10 mouse cellular contexts compared by ENCODE assay signal in the genomic region with DNA sequence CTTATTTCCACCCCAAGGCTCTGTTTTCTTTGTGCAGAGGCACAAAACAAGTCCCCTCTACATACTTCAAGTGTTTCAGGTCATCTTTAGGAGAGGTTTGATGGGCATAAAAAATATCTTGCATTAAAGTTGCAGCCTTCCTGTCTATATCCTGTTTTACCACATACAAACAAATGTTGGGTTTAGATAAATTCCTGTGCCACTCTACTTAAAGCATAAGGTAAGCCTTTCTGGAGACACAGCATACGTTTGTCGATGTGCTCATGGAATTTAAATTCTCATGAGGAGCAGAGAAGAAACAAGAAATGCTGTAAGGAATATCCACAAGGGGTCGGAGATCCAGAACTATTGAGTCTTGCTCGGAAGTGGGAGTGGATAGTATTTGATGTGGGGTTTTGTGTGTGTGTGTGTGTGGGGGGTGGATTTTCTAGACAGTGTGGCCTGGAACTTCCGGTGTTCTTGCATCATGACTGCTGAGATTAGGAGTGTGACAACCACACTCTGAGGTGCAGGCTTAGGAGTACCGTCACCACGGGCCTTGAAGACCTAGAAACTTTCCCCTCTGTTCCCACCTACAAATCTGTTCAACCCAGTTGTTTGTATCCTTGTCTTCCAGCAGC. TPM values are rescaled to one million over a fixed set of nuclear protein-coding genes. Genes with fewer than 3 reads are reported as not detected.
DNase-seq lines count a peak whose midpoint lies in the region; ATAC-seq and TF ChIP-seq lines count a peak whose summit lies in the region.
"Had no signal": no experiment of that assay in that cellular context is flagged by ENCODE, and none has a peak within 500 bp of the region (broad histone marks: within the 10 kb centered on the region; RNA-seq: fewer than 3 reads in every experiment).

No protein-coding gene starts in this region.

- 72% methylated on average over 7 of the region's 7 CpGs for WGBS in heart, embryonic 16.5 days
- 79% methylated on average over 7 of the region's 7 CpGs for WGBS in intestine, embryonic 15.5 days
- WGBS in midbrain, postnatal 0 days: 87% methylated on average over 7 of the region's 7 CpGs

- H3K4me1 ChIP-seq in heart, embryonic 16.5 days (ENCODE audit: control insufficient read depth, insufficient read depth, low read length): peaks cover 13% of the 10 kb centered on the region
- peaks cover 4% of the 10 kb centered on the region for H3K4me1 ChIP-seq in brown adipose tissue, adult 24 weeks (ENCODE audit: control insufficient read depth, insufficient read depth, insufficient read length, low read length)
- H3K4me1 ChIP-seq in intestine, embryonic 15.5 days (replicated peaks): 0 out of 2 replicates have a peak, but pooled peaks cover 8% of the 10 kb centered on the region
- peaks cover 6% of the 10 kb centered on the region; the same call in 1 of the 2 replicates for H3K4me1 ChIP-seq in midbrain, postnatal 0 days (ENCODE audit: insufficient read depth, low read length)

- TF ChIP-seq CTCF in midbrain, postnatal 0 days (IDR thresholded peaks at IDR 0.05): no peak

- no peak for DNase-seq in heart, postnatal 10 days
- no peak for DNase-seq in midbrain, postnatal 0 days (ENCODE audit: low spot score)
- no peak for DNase-seq in ovary, postnatal 10 days (ENCODE audit: low spot score)
- no peak for DNase-seq in left cerebral cortex, adult 11 months (ENCODE audit: low spot score)
- no peak for DNase-seq in urinary bladder, postnatal 36 days (ENCODE audit: low spot score in 2 of 2)

- H3K27ac ChIP-seq in heart, embryonic 16.5 days (ENCODE audit: low read length): no peak overlapping the region
- no peak overlapping the region for H3K27ac ChIP-seq in brown adipose tissue, adult 24 weeks (replicated peaks; ENCODE audit: low read depth, low read length)
- H3K27ac ChIP-seq in intestine, embryonic 15.5 days: no peak overlapping the region
- H3K27ac ChIP-seq in midbrain, postnatal 0 days (ENCODE audit: low read depth, low read length): no peak overlapping the region

- ATAC-seq in heart, embryonic 16.5 days (replicated peaks; ENCODE audit: extremely low read depth, insufficient read depth, low FRiP score): no peak
- ATAC-seq in intestine, embryonic 15.5 days: no peak
- no peak for ATAC-seq in midbrain, postnatal 0 days (ENCODE audit: low FRiP score)
- ATAC-seq: Patski had no signal

- intact Hi-C loops in heart, postnatal 10 days (cut with DNase I): no loop called here

- H3K9me3 ChIP-seq in heart, embryonic 16.5 days (replicated peaks; ENCODE audit: control insufficient read depth, low read length): no peaks in the 10 kb centered on the region
- H3K9me3 ChIP-seq in intestine, embryonic 15.5 days: no peaks in the 10 kb centered on the region
- no peaks in the 10 kb centered on the region for H3K9me3 ChIP-seq in midbrain, postnatal 0 days (ENCODE audit: low read length)

- H3K9ac ChIP-seq in heart, embryonic 16.5 days (ENCODE audit: low read length): no peak overlapping the region
- H3K9ac ChIP-seq in intestine, embryonic 15.5 days: no peak overlapping the region
- no peak overlapping the region for H3K9ac ChIP-seq in midbrain, postnatal 0 days (replicated peaks; ENCODE audit: low read length, poor library complexity, severe bottlenecking)

- peaks cover 4% of the 10 kb centered on the region; the same call in 1 of the 2 replicates for H3K36me3 ChIP-seq in heart, embryonic 16.5 days (ENCODE audit: control insufficient read depth, insufficient read depth)
- H3K36me3 ChIP-seq in intestine, embryonic 15.5 days: peaks cover 4% of the 10 kb centered on the region; the same call in 1 of the 2 replicates
- peaks cover 8% of the 10 kb centered on the region for H3K36me3 ChIP-seq in midbrain, postnatal 0 days (ENCODE audit: insufficient read depth, low read length)

- H3K27me3 ChIP-seq in heart, embryonic 16.5 days (ENCODE audit: control insufficient read depth, insufficient read depth, low read length): no peaks in the 10 kb centered on the region
- H3K27me3 ChIP-seq in intestine, embryonic 15.5 days (replicated peaks): no peaks in the 10 kb centered on the region
- no peaks in the 10 kb centered on the region for H3K27me3 ChIP-seq in midbrain, postnatal 0 days (ENCODE audit: insufficient read depth, low read length)
- H3K27me3 ChIP-seq: Patski had no signal

- H3K4me2 ChIP-seq in heart, embryonic 16.5 days (ENCODE audit: low read depth, low read length): peak overlapping the region; percentile 69
- peak overlapping the region; percentile 67 for H3K4me2 ChIP-seq in intestine, embryonic 15.5 days (replicated peaks)
- H3K4me2 ChIP-seq in midbrain, postnatal 0 days (ENCODE audit: low read depth, low read length, poor library complexity, severe bottlenecking): peak overlapping the region; percentile 64

- peak overlapping the region; percentile 49 for H3K4me3 ChIP-seq in heart, embryonic 16.5 days (ENCODE audit: low read length)
- peak overlapping the region; percentile 17; the same call in 1 of the 2 replicates for H3K4me3 ChIP-seq in brown adipose tissue, adult 24 weeks (ENCODE audit: insufficient read depth, low read depth, low read length)
- H3K4me3 ChIP-seq in intestine, embryonic 15.5 days (replicated peaks): peak overlapping the region; percentile 30
- H3K4me3 ChIP-seq in midbrain, postnatal 0 days (ENCODE audit: low read depth, low read length): peak overlapping the region; percentile 34; the same call in 1 of the 2 replicates

RNA-seq across cellular contexts. Expression of gene Lysmd1, which starts 1.7 kb away (rescaled TPM):
- 9.7 and 11.3 TPM in 2 replicates for polyA plus RNA-seq in heart, embryonic 16.5 days (2015; fragmentation: Nextera tagmentation; extraction: Ambion mirVana)
- total RNA-seq in heart, postnatal 10 days (2021): 1 to 10 TPM; 8.0 to 8.6 TPM
- polyA plus RNA-seq in brown adipose tissue, adult 24 weeks (2012; ENCODE audit: insufficient read depth, insufficient read length, missing spikeins): 7.3 and 7.6 TPM in 2 replicates
- 10.3 and 10.7 TPM in 2 replicates for polyA plus RNA-seq in intestine, embryonic 15.5 days (2015; fragmentation: Nextera tagmentation; extraction: Ambion mirVana)
- 35.3 and 42.2 TPM in 2 replicates for total RNA-seq in midbrain, postnatal 0 days (2014; rRNA removed)
- 50.9 and 51.9 TPM in 2 replicates for polyA plus RNA-seq in midbrain, postnatal 0 days (2015; fragmentation: Nextera tagmentation; extraction: Ambion mirVana)

RNA-seq across cellular contexts. Expression of gene Scnm1, which starts 1.7 kb away (rescaled TPM):
- polyA plus RNA-seq in heart, embryonic 16.5 days (2015; fragmentation: Nextera tagmentation; extraction: Ambion mirVana): 54.1 and 59.2 TPM in 2 replicates
- 10 to 100 TPM; 28.9 to 34.9 TPM for total RNA-seq in heart, postnatal 10 days (2021)
- polyA plus RNA-seq in brown adipose tissue, adult 24 weeks (2012; ENCODE audit: insufficient read depth, insufficient read length, missing spikeins): 34.7 and 62.1 TPM in 2 replicates
- polyA plus RNA-seq in intestine, embryonic 15.5 days (2015; fragmentation: Nextera tagmentation; extraction: Ambion mirVana): 57.0 and 62.3 TPM in 2 replicates
- total RNA-seq in midbrain, postnatal 0 days (2014; rRNA removed): 47.6 and 60.4 TPM in 2 replicates
- polyA plus RNA-seq in midbrain, postnatal 0 days (2015; fragmentation: Nextera tagmentation; extraction: Ambion mirVana): 69.6 and 82.7 TPM in 2 replicates

RNA-seq across cellular contexts. Expression of gene Tnfaip8l2, which starts 6.6 kb away (rescaled TPM):
- 3.9 and 4.4 TPM in 2 replicates for polyA plus RNA-seq in heart, embryonic 16.5 days (2015; fragmentation: Nextera tagmentation; extraction: Ambion mirVana)
- 1 to 10 TPM; 1.7 to 1.8 TPM for total RNA-seq in heart, postnatal 10 days (2021)
- polyA plus RNA-seq in brown adipose tissue, adult 24 weeks (2012; ENCODE audit: insufficient read depth, insufficient read length, missing spikeins): 2.7 and 2.8 TPM in 2 replicates
- 4.3 and 5.3 TPM in 2 replicates for polyA plus RNA-seq in intestine, embryonic 15.5 days (2015; fragmentation: Nextera tagmentation; extraction: Ambion mirVana)
- total RNA-seq in midbrain, postnatal 0 days (2014; rRNA removed): 0.93 and 1.2 TPM in 2 replicates
- polyA plus RNA-seq in midbrain, postnatal 0 days (2015; fragmentation: Nextera tagmentation; extraction: Ambion mirVana): 2.2 and 2.8 TPM in 2 replicates

RNA-seq across cellular contexts. Expression of gene Tmod4, which starts 11.3 kb away (rescaled TPM):
- polyA plus RNA-seq in heart, embryonic 16.5 days (2015; fragmentation: Nextera tagmentation; extraction: Ambion mirVana): 1.9 TPM in 2 replicates
- 1 to 10 TPM; 9.6 to 9.9 TPM for total RNA-seq in heart, postnatal 10 days (2021)
- 7.3 and 12.4 TPM in 2 replicates for polyA plus RNA-seq in brown adipose tissue, adult 24 weeks (2012; ENCODE audit: insufficient read depth, insufficient read length, missing spikeins)
- polyA plus RNA-seq in intestine, embryonic 15.5 days (2015; fragmentation: Nextera tagmentation; extraction: Ambion mirVana): 0.83 and 0.99 TPM in 2 replicates
- not detected in 2 replicates for total RNA-seq in midbrain, postnatal 0 days (2014; rRNA removed)
- polyA plus RNA-seq in midbrain, postnatal 0 days (2015; fragmentation: Nextera tagmentation; extraction: Ambion mirVana): 0.41 and 0.49 TPM in 2 replicates

RNA-seq across cellular contexts. Expression of gene Sema6c, which starts 24.7 kb away (rescaled TPM):
- 1.5 and 2.7 TPM in 2 replicates for polyA plus RNA-seq in heart, embryonic 16.5 days (2015; fragmentation: Nextera tagmentation; extraction: Ambion mirVana)
- total RNA-seq in heart, postnatal 10 days (2021): 10 to 100 TPM in 1 of 2 experiments, 1 to 10 TPM in 1; 7.9 to 10.2 TPM
- 1.5 and 2.6 TPM in 2 replicates for polyA plus RNA-seq in brown adipose tissue, adult 24 weeks (2012; ENCODE audit: insufficient read depth, insufficient read length, missing spikeins)
- 4.3 and 4.8 TPM in 2 replicates for polyA plus RNA-seq in intestine, embryonic 15.5 days (2015; fragmentation: Nextera tagmentation; extraction: Ambion mirVana)
- 126 and 148 TPM in 2 replicates for total RNA-seq in midbrain, postnatal 0 days (2014; rRNA removed)
- 17.1 and 18.4 TPM in 2 replicates for polyA plus RNA-seq in midbrain, postnatal 0 days (2015; fragmentation: Nextera tagmentation; extraction: Ambion mirVana)
- total RNA-seq: neutrophil, adult 5-6 weeks had no signal
